Mouse (Mus musculus): ENCODE results near the gene Otof. TPM values are rescaled to one million over a fixed set of nuclear protein-coding genes. Genes with fewer than 3 reads are reported as not detected.

Otof gene
- polyA plus RNA-seq, 1 experiment: 8.6 TPM

- DNase-seq (ENCODE audit: low read depth): no peak
These were observed 38.0 kb downstream of the Otof start for GRCm38 (mm10) chr5:30423572-30424244.

GRCm38 (mm10) chr5:30423121-30423520 is 38.6 kb downstream of the Otof start:
- DNase-seq (ENCODE audit: low read depth): no peak

- no peak for DNase-seq (ENCODE audit: low read depth)
These were observed 45.1 kb downstream of the Otof start for GRCm38 (mm10) chr5:30416665-30417064.

GRCm38 (mm10) chr5:30415876-30416275 is 45.9 kb downstream of the Otof start:
- DNase-seq (ENCODE audit: low read depth): no peak

- DNase-seq (ENCODE audit: low read depth): no peak
These were observed 46.4 kb downstream of the Otof start for GRCm38 (mm10) chr5:30415381-30415780.

GRCm38 (mm10) chr5:30411524-30411923 is 50.2 kb downstream of the Otof start:
- DNase-seq (ENCODE audit: low read depth): no peak

DNA sequence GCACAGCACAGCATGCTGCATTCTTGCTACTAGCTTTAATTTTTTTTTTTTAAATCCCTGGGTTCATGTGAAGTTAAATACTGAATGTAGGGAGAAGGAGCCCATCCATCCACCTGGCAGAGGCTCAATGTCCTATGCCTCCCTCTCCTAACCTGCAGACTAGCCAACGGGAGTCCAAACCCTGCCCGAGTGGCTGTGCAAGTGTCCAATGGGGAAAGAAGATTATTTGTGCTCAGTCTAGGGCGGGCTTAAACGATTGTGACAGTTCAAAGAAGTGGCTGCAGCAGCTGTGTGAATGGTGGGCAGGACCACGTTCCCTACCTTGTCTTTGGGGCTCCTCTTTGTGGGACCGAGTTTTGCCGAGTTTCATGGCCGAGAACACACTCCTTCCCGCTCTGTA is 54.9 kb downstream of the Otof start:
- DNase-seq (ENCODE audit: low read depth): no peak

DNA sequence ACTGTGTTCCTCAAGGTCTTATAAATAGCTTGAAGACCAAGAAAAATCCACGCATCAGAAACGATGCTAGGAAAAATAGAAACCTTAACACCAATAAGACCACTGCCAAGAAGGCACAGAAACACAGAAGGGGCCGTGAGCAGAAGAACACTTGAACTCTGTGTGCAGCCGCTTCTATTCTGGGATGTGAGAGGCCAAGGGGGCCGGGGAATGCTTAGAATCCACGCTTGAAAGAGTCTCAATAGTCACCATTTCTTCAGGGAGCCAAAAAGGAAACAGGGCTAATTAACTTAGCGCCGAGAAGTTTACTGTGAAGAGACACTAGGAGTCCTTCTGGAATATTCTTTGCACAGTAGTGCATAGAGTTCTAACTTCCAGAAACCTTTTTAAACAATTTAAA is 60.6 kb downstream of the Otof start:
- no peak for DNase-seq (ENCODE audit: low read depth)

DNA sequence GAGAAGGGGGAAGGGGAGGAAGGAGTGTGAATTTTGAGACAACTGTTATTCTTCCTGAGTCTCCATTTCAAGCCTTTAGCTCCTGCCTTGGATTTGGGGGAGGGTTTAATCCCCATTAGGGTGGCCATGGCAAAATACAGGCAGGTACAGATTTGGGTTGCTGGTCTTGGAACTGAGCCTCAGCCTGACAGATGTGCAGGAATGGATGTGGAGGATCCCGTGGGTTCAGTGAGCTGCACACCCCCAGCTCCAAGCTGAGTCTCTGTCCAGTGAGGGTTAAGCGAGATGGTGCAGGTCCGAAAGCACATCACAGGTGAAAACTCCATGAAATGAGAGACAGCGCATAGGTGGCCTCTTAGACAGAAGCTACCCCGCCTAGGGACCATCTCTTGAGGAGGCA is 61.2 kb downstream of the Otof start:
- DNase-seq (ENCODE audit: low read depth): no peak

- DNase-seq (ENCODE audit: low read depth): no peak
These were observed 70.3 kb downstream of the Otof start for GRCm38 (mm10) chr5:30391473-30391872.

DNA sequence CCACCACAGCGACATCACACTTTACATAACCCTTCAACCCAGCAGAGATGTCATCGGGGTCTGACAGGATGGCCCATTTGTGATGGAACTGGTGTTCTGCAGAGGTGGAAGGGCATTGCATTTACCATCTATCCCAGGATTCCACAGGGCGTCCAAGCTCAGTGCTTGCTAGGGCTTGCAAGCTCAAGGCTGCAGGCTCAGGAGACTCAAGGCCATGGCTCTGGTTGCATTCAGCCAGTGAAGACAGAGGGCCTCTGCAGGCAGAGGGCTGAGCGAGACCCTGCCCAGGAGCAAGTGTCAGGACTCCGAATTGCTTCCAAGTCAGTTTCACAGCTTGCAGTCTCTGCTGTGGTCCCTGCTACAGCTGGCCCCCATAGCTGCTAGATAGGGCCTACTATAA is 71.9 kb downstream of the Otof start:
- no peak for DNase-seq (ENCODE audit: low read depth)

GRCm38 (mm10) chr5:30387726-30388125 is 74.0 kb downstream of the Otof start:
- DNase-seq (ENCODE audit: low read depth): no peak

DNA sequence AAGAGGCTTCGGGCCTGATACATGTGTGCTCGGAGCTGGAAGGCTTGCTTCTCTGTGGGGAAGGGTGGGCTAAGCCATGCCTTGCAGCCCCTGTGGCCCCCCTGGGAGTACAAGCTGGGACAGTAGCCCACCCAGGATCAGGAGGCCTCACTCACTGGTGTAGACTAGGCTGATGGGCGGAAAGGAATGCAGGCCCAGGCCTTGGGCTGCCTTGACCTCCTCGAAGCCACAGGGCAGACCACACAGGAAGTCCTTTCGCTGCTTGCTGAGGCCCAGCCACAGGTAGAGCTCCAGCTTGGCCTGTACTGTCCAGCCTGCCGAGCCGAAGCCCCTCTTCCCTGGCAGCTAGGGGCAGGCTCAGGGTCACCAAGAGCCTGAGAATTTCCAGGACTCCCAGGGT is 78.9 kb downstream of the Otof start:
- DNase-seq (ENCODE audit: low read depth): no peak

- DNase-seq (ENCODE audit: low read depth): peak; percentile 82
These were observed 92.3 kb downstream of the Otof start for GRCm38 (mm10) chr5:30369426-30369825.

DNA sequence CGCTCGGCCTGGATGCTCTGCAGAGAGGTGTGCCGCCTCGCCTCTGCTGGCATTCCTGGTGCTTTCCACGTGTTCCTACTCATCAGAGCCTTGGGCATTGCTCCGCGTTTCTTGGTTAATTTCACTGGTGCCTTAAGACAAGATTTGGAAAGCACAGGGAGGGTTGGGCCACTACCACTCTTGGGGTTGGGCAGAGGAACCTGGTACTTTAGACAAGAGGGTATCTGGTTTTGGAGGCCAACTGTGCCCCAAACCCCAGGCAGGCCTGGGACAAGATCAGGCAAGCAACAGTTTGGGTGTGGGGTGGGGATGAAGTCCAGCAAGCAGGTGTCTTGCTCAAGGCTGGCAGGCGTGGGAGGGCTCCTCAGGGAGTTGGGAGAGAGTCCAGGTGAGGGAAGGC is 94.3 kb downstream of the Otof start:
- DNase-seq (ENCODE audit: low read depth): peak; percentile 84

DNA sequence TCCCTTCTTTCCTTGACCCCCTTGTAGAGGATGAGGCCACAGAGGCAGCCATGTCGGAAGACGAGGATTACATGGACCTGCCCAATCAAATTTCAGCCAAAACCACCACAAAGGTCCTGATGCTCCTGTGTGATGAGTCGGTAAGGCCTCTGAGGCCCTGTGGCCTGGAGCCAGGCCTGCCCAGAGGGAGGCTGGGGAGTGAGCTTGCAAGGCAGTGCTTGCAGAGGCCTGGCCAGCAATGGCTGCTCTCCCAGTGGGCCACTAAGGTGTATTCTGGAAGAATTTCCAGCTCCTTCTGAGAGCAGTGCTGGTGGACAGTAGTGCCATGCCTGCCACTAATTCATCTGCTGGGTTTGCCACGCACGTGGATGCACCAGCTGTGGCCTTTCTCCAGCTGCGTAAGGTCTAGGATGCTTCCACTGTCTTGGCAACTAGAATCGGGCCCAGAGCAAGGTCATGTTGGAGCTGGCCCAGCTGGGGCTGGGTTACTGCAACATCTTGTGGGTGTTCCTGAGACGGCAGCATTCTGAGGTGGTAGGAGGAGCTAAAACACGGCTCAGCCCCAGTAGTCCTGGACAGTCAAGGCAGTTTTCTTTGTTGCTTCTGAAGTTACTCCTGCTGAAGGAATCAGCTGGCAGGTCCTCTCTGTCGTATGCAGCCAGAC is 103.2 kb downstream of the Otof start:
- no peak for DNase-seq (ENCODE audit: low read depth)

GRCm38 (mm10) chr5:30356647-30357046 is 105.1 kb downstream of the Otof start:
- no peak for DNase-seq (ENCODE audit: low read depth)

DNA sequence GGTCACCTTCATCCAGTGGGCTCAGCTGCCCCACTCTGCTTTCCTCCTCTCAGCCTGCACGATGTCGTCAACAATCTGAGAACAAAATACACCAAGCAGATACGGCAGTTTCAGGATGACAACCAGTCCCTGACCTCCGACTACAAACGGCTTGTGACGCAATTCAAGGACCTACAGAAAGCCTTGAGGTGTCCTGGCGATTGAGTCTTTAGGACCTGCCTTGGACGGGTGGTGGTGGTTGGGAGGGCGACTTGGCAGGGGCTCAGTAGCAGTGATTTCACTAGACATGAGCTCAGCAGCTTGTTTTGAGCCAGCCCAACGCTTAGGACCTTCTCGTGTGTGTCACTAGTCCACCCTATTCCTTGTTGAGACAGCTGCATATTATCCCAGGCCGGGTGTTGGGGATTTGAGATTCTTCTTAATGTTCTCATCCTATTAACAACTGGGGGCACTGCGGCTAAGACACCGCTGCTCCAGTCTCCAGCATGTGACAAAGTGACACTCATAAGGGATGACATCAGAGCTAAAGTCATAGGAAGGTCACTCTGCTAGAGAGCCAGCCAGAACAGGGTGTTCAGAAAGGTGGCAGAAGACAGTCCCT is 106.1 kb downstream of the Otof start:
- no peak for DNase-seq (ENCODE audit: low read depth)

DNA sequence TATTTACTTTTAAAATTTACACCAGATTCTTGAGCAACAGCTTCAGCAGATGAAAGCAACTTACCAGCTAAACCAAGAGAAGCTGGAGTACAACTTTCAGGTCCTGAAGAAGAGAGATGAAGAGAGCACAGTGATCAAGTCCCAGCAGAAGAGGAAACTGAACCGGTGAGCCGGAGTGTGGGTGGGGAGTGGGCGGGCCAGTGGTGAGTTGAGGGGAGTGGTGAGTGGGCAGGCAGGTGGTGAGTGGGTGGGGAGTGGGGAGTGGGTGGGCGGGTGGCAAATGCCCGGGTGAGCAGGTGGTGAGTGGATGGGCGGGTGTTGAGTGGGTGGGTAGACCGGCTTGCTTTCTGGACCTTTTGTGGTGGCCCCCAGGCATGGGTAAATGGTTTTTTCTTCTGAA is 106.6 kb downstream of the Otof start:
- DNase-seq (ENCODE audit: low read depth): no peak

DNA sequence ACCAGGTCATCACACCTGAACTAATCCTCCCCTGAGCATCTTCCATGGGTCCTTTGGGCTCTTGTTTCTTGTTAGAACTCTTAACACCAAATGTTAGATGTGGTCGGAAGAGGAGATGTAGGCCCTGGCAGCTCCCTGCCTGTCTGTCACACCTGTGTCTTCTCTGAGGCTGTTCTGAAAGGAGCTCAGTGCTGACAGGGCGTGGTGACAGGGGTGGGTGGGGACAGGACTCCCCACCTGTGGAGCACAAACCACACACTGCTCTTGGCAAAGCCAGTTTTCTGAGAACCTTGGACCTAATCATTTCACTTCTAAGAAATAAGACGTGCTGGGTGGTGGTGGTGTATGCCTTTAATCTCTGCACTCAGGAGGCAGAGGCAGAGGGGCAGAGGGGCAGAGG is 108.1 kb downstream of the Otof start:
- no peak for DNase-seq (ENCODE audit: low read depth)

GRCm38 (mm10) chr5:30343886-30344285 is 117.8 kb downstream of the Otof start:
- no peak for DNase-seq (ENCODE audit: low read depth)

DNA sequence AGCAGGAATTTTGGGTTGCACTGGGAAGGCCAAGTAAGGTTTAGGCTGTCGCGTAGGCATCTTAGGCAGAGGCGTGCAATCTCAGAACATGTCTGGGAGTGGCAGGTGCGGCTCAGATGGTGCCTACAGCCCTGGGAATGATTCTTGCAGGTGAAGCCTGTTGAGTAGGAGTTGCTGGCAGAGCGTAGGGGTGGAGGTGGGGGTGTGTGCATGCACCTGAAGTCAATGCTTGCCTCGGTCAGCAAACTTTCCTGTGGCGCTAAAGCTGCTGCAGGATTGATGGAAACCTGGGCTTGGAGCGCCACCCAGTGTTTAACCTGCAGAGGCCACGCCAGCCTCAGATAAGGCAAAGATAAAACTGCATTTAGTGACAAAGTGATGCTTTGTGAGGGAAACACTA is 118.6 kb downstream of the Otof start:
- no peak for DNase-seq (ENCODE audit: low read depth)

DNA sequence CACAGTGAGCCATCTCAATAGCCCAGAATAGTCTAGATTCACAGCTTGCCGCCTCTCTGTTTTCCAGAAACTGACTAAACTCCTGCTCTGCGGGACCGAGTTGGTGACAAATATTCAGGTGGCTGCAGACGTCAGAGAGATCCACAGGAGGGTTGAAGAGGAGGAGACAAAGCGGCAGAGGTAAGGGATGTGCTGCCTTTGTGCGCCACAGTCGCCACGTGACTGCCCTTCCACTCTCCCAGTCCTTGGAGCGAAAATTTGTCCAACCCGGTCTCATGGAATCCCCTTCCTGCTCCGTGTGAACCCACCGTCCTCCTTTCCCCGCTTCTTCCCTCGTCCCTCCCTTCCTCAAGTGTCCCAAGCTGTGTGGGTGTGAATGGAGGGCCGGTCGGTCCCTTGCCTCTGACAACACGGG is 119.1 kb downstream of the Otof start:
- DNase-seq (ENCODE audit: low read depth): no peak
